Mouse (Mus musculus) liver, embryonic 15.5 days (tissue): ENCODE measurements around the gene Sergef. TPM values are rescaled to one million over a fixed set of nuclear protein-coding genes. Genes with fewer than 3 reads are reported as not detected.

Source experiments
- ATAC-seq: fragments of 200-750 bp; cut with Nextera tagmentation; 2 replicates; pipeline ENCODE4 v1.8.0; 2017; ENCODE audit warnings: moderate number of reproducible peaks, mild to moderate bottlenecking, moderate library complexity; ENCODE audit not compliant: insufficient read depth
- H3K27ac ChIP-seq: fragments of 300-500 bp; sonication (generic); replicated peaks from 2 replicates; pipeline ENCODE4 v1.5.1; 2015; ENCODE audit warnings: mild to moderate bottlenecking, inconsistent platforms
- H3K27me3 ChIP-seq: fragments of 300-500 bp; sonication (generic); 2 replicates; pipeline ENCODE4 v1.6.1; 2015; ENCODE audit warnings: mild to moderate bottlenecking, inconsistent platforms
- H3K36me3 ChIP-seq: fragments of 300-500 bp; sonication (generic); replicated peaks from 2 replicates; pipeline ENCODE4 v1.6.1; 2015; ENCODE audit warnings: moderate library complexity, mild to moderate bottlenecking, inconsistent platforms
- H3K4me1 ChIP-seq: fragments of 300-500 bp; sonication (generic); replicated peaks from 2 replicates; pipeline ENCODE4 v1.6.1; 2015; ENCODE audit warnings: inconsistent platforms
- H3K4me2 ChIP-seq: fragments of 300-500 bp; sonication (generic); 2 replicates; pipeline ENCODE4 v1.6.1; 2015; ENCODE audit warnings: moderate library complexity, mild to moderate bottlenecking, inconsistent platforms
- H3K4me3 ChIP-seq: fragments of 300-500 bp; sonication (generic); replicated peaks from 2 replicates; pipeline ENCODE4 v1.5.1; 2015; ENCODE audit warnings: mild to moderate bottlenecking, inconsistent platforms
- H3K9ac ChIP-seq: fragments of 300-500 bp; sonication (generic); 2 replicates; pipeline ENCODE4 v1.6.1; 2015; ENCODE audit warnings: moderate library complexity, mild to moderate bottlenecking, inconsistent platforms
- H3K9me3 ChIP-seq: fragments of 300-500 bp; sonication (generic); replicated peaks from 2 replicates; pipeline ENCODE4 v1.6.1; 2016; ENCODE audit warnings: inconsistent platforms
- WGBS: fragments of 180-500 bp; shearing (Covaris S2); methylation state at CpG from one replicate; pipeline ENCODE4 v1.1.7; 2015; ENCODE audit warnings: mixed read lengths; ENCODE audit not compliant: insufficient replicate concordance; 5-methylcytosine and 5-hydroxymethylcytosine counted together
- polyA plus RNA-seq: library from polyadenylated mRNA; unstranded; fragments of >200 nt; fragmentation: Nextera tagmentation; extraction: Ambion mirVana; gene quantifications from 2 replicates; pipeline ENCODE4 v1.2.1, GENCODE M21; 2015

The Sergef gene
- polyA plus RNA-seq, 1 experiment from 2014 or later: 5.2 TPM

- no peak overlapping the region for H3K4me2 ChIP-seq
- no peaks in the 10 kb centered on the region for H3K9me3 ChIP-seq
- no peak overlapping the region for H3K9ac ChIP-seq
- WGBS: 39% methylated on average over 5 of the region's 5 CpGs
- H3K4me1 ChIP-seq: no peaks in the 10 kb centered on the region; the same call in 1 of the 2 replicates
- H3K27ac ChIP-seq: no peak overlapping the region
- H3K27me3 ChIP-seq: no peaks in the 10 kb centered on the region
- peak; percentile 40; the same call in 1 of the 2 replicates for ATAC-seq
- no peaks in the 10 kb centered on the region for H3K36me3 ChIP-seq
- H3K4me3 ChIP-seq: no peak overlapping the region
Measured at GRCm38 (mm10) chr7:46615256-46615977, 24.2 kb downstream of the Sergef start.

GRCm38 (mm10) chr7:46614263-46614662 lies 25.3 kb downstream of the Sergef start:
- no peaks in the 10 kb centered on the region for H3K36me3 ChIP-seq
- 75% methylated on average over 12 of the region's 12 CpGs for WGBS

GRCm38 (mm10) chr7:46613091-46613490 lies 26.5 kb downstream of the Sergef start:
- H3K4me2 ChIP-seq: no peak overlapping the region
- ATAC-seq: no peak
- no peak overlapping the region for H3K9ac ChIP-seq
- no peaks in the 10 kb centered on the region for H3K27me3 ChIP-seq
- H3K4me1 ChIP-seq: no peaks in the 10 kb centered on the region; the same call in 1 of the 2 replicates
- WGBS: 76% methylated on average over 10 of the region's 10 CpGs
- no peaks in the 10 kb centered on the region for H3K36me3 ChIP-seq
- H3K27ac ChIP-seq: no peak overlapping the region
- H3K9me3 ChIP-seq: no peaks in the 10 kb centered on the region
- no peak overlapping the region for H3K4me3 ChIP-seq

More at GRCm38 (mm10) chr7:46614263-46614662, 25.3 kb downstream of the Sergef start:
- no peak overlapping the region for H3K4me2 ChIP-seq
- no peaks in the 10 kb centered on the region for H3K9me3 ChIP-seq
- no peaks in the 10 kb centered on the region; the same call in 1 of the 2 replicates for H3K4me1 ChIP-seq
- H3K27ac ChIP-seq: no peak overlapping the region
- no peak for ATAC-seq
- H3K4me3 ChIP-seq: no peak overlapping the region
- H3K27me3 ChIP-seq: no peaks in the 10 kb centered on the region
- H3K9ac ChIP-seq: no peak overlapping the region

- H3K4me1 ChIP-seq: no peaks in the 10 kb centered on the region; the same call in 1 of the 2 replicates
- ATAC-seq: no peak
- no peaks in the 10 kb centered on the region for H3K9me3 ChIP-seq
- no peak overlapping the region for H3K4me2 ChIP-seq
- WGBS: 74% methylated on average over 6 of the region's 6 CpGs
- no peak overlapping the region for H3K9ac ChIP-seq
- no peaks in the 10 kb centered on the region for H3K27me3 ChIP-seq
- no peaks in the 10 kb centered on the region for H3K36me3 ChIP-seq
- H3K4me3 ChIP-seq: no peak overlapping the region
- H3K27ac ChIP-seq: no peak overlapping the region
Measured at GRCm38 (mm10) chr7:46612421-46612937, 27.1 kb downstream of the Sergef start.

- Histone ChIP-seq H3K4me3 (no peak overlapping the region), H3K27me3 (no peaks in the 10 kb centered on the region), H3K9me3 (no peaks in the 10 kb centered on the region), H3K4me1 (no peaks in the 10 kb centered on the region; the same call in 1 of the 2 replicates), H3K9ac (no peak overlapping the region), H3K36me3 (no peaks in the 10 kb centered on the region), H3K27ac (no peak overlapping the region), H3K4me2 (no peak overlapping the region)
- ATAC-seq: no peak
- WGBS: 73% methylated on average over 9 of the region's 9 CpGs
Measured at GRCm38 (mm10) chr7:46611970-46612369, 27.6 kb downstream of the Sergef start.

DNA sequence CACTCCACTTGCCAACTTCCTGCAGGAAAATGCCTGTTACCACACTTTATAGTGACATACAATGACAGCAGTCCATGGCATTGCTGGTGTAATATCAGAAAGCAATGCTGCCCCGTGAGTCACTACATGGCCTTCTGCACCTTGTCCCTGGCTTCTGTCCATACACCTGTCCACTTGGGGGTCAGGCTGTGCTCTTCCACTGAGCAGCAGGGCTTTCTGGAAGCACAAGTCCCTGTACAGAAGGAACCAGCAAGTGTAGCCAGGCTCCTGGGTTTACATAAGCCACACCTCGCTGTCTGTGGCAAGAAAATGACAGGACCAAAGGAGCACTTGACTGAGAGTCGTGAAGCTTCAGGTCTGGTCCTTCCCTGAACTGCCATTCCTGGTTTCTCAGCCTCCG lies 30.3 kb downstream of the Sergef start:
- no peaks in the 10 kb centered on the region for H3K27me3 ChIP-seq
- no peak for ATAC-seq
- H3K9ac ChIP-seq: no peak overlapping the region
- H3K4me2 ChIP-seq: no peak overlapping the region
- no peaks in the 10 kb centered on the region for H3K4me1 ChIP-seq
- WGBS: 77% methylated on average over 4 of the region's 4 CpGs
- no peak overlapping the region for H3K27ac ChIP-seq
- H3K9me3 ChIP-seq: no peaks in the 10 kb centered on the region
- H3K36me3 ChIP-seq: no peaks in the 10 kb centered on the region
- no peak overlapping the region for H3K4me3 ChIP-seq

GRCm38 (mm10) chr7:46607428-46608055 lies 32.1 kb downstream of the Sergef start:
- H3K4me3 ChIP-seq: no peak overlapping the region
- no peak overlapping the region for H3K27ac ChIP-seq
- WGBS: 44% methylated on average over 11 of the region's 11 CpGs
- H3K9ac ChIP-seq: no peak overlapping the region
- H3K4me2 ChIP-seq: no peak overlapping the region
- no peaks in the 10 kb centered on the region for H3K36me3 ChIP-seq
- no peaks in the 10 kb centered on the region for H3K4me1 ChIP-seq
- no peak for ATAC-seq
- no peaks in the 10 kb centered on the region for H3K27me3 ChIP-seq
- H3K9me3 ChIP-seq: no peaks in the 10 kb centered on the region

- Histone ChIP-seq H3K27ac (no peak overlapping the region), H3K9ac (no peak overlapping the region), H3K4me2 (no peak overlapping the region), H3K4me3 (no peak overlapping the region), H3K4me1 (no peaks in the 10 kb centered on the region), H3K9me3 (no peaks in the 10 kb centered on the region), H3K36me3 (no peaks in the 10 kb centered on the region), H3K27me3 (no peaks in the 10 kb centered on the region)
- 47% methylated on average over 8 of the region's 8 CpGs for WGBS
- ATAC-seq: 0 out of 2 replicates have a peak, but pooled peaks have one; percentile 25
Measured at GRCm38 (mm10) chr7:46607031-46607426, 32.6 kb downstream of the Sergef start.

DNA sequence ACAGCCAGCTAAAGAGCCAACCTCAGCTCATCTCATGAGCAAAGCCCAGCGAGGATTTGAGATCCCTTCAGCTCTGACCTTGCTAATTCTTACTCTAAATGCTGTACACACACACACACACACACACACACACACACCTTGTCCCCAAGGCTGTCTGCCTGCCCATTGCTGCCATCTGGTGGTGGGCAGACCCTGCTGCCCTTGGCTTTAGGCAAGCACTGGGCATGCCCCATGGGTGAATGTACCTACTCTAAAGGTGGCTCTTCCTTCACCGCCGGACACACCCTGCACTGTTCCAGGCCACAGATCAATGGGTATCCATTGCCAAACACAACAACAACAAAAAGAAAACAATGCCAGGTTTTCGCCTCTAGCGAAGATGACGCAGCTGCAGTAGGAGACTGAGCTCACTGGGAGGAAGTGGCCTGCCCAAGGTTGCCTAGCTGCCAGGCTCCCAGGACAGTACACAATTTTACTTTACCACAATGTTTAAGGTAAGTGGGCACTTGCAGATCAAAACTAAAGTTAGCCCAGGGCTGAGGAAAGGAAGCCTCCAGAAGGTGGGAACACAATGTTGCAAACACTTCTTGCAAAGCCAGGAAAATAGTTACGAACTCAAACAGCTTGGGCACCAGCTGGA lies 33.1 kb downstream of the Sergef start:
- ATAC-seq: no peak
- H3K9me3 ChIP-seq: no peaks in the 10 kb centered on the region
- no peak overlapping the region for H3K4me3 ChIP-seq
- H3K27me3 ChIP-seq: no peaks in the 10 kb centered on the region
- no peak overlapping the region for H3K9ac ChIP-seq
- 73% methylated on average over 7 of the region's 7 CpGs for WGBS
- no peak overlapping the region for H3K27ac ChIP-seq
- no peak overlapping the region for H3K4me2 ChIP-seq
- H3K36me3 ChIP-seq: no peaks in the 10 kb centered on the region
- H3K4me1 ChIP-seq: no peaks in the 10 kb centered on the region

DNA sequence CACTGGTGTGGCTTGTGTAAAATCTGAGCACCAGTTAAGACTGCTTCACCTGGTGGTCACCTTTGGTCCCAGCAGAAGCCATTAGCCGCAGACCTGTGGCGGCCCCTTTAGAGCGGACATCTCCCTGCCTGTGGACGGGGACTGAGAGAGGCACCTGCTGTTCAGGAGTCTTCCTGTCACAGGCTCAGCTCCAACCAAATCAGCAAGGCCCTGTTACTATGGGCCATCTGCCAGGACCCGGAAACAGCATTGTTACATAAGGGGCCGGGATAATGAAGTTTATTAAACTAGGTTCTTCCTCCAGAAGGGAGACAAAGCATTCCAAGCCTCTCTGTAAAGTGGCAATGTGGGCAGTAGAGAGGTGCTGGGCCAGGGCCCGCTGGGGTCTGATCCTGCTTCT lies 36.6 kb downstream of the Sergef start:
- Histone ChIP-seq H3K4me2 (no peak overlapping the region), H3K4me1 (no peaks in the 10 kb centered on the region), H3K9me3 (no peaks in the 10 kb centered on the region), H3K4me3 (no peak overlapping the region), H3K27me3 (no peaks in the 10 kb centered on the region), H3K9ac (no peak overlapping the region), H3K36me3 (no peaks in the 10 kb centered on the region), H3K27ac (no peak overlapping the region)
- WGBS: 78% methylated on average over 7 of the region's 7 CpGs
- ATAC-seq: no peak

DNA sequence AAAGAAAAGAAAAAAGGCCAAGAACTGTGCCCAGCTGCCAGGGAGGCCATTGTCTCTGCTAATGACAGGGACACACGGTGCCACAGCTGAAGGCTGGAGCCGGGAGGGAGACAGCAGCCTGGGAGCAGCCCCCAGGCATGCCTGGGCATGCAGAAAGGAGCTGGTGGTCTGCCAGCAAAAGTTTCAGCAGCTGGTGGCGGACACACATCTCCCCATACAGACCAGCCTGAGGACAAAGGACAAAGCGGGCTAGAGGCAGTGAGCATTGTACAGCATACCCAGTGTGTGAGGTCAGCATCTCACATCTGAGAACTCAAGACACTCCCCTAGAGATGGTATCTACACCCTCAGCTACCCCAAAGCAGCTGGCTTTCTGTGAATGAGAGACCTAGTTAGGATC lies 37.5 kb downstream of the Sergef start:
- ATAC-seq: no peak
- no peaks in the 10 kb centered on the region for H3K4me1 ChIP-seq
- 59% methylated on average over 4 of the region's 4 CpGs for whole genome bisulfite sequencing

More for the DNA sequence above, 37.5 kb downstream of the Sergef start:
- Histone ChIP-seq H3K27ac (no peak overlapping the region), H3K4me2 (no peak overlapping the region), H3K9ac (no peak overlapping the region), H3K27me3 (no peaks in the 10 kb centered on the region), H3K36me3 (no peaks in the 10 kb centered on the region), H3K4me3 (no peak overlapping the region), H3K9me3 (no peaks in the 10 kb centered on the region)
